Mouse (Mus musculus): ENCODE measurements around the gene Oas1f. TPM values are rescaled to one million over a fixed set of nuclear protein-coding genes. Genes with fewer than 3 reads are reported as not detected.
A peak's percentile ranks its signal among the peaks of the same experiment; 100 is the strongest.

Gene Oas1f
- polyA plus RNA-seq, 1 experiment: 0.51 TPM

DNA sequence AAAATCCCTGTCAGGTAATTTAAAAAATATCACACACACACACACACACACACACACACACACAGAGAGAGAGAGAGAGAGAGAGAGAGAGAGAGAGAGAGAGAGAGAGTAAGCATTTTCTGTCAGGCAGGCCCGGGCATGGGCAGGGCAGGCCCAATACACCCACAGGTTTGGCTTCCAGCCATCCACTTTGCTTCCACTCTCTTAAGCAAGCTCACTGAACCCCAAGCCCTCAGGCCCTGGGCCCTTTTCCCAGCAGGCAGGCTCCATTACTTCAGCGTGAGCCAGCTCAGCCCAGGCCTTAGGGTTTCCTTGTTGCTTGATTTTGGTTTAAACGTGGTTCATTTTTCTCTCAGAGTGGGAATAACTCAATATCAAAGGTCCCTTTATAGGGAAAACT lies 2.5 kb upstream of the Oas1f start:
- Histone ChIP-seq H3K27ac (ENCODE audit: control insufficient read depth, insufficient read depth, low read length) (no peak overlapping the region), H3K27me3 (ENCODE audit: control insufficient read depth, insufficient read depth, low read length) (no peaks in the 10 kb centered on the region), H3K4me3 (ENCODE audit: control insufficient read depth, insufficient read depth, low read length) (no peak overlapping the region), H3K4me1 (replicated peaks; ENCODE audit: control insufficient read depth, insufficient read depth, low read length) (no peaks in the 10 kb centered on the region), H3K36me3 (ENCODE audit: control insufficient read depth, insufficient read depth, low read length) (no peaks in the 10 kb centered on the region)
- 57% methylated on average over 3 of the region's 3 CpGs for WGBS
- TF ChIP-seq POLR2A (IDR thresholded peaks at IDR 0.05; ENCODE audit: control insufficient read depth, extremely low read depth, insufficient read depth, low read length, poor library complexity) (no peak), CTCF (IDR thresholded peaks at IDR 0.05; ENCODE audit: borderline replicate concordance, control insufficient read depth, extremely low read depth, insufficient read depth, low read length, poor library complexity) (no peak)
- no peak for DNase-seq

DNA sequence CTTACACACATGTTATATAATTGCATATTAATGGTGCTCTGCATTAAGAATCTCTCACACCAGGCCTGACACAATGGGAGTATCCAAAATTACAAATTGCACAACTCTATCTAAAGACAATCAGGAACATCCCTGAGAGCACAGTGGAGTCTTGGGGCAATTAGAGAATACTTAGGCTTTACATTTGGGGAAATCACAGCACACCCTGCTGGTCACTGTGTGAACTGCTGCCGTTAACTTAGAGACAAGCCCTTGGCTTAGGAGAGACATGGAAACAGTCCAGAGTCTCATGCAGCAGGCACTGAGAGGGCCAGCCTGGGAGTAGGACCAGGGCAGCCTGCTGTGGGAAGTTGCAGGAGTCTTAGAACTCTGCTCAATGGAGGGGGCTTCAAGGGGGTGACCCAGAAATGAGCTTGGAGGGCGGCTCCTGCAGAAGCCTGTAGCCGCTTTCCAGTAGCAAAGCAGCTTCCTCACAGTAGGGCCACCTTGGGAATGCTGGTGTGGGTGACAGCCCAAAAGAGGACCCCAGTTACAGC lies 2.5 kb downstream of the Oas1f start:
- DNase-seq: peak; percentile 47
- H3K27me3 ChIP-seq (ENCODE audit: control insufficient read depth, insufficient read depth, low read length): no peaks in the 10 kb centered on the region
- TF ChIP-seq CTCF (IDR thresholded peaks at IDR 0.05; ENCODE audit: borderline replicate concordance, control insufficient read depth, extremely low read depth, insufficient read depth, low read length, poor library complexity) (0 out of 2 replicates have a peak, but pooled peaks have one; percentile 51), POLR2A (IDR thresholded peaks at IDR 0.05; ENCODE audit: control insufficient read depth, extremely low read depth, insufficient read depth, low read length, poor library complexity) (no peak)
- no peaks in the 10 kb centered on the region for H3K4me1 ChIP-seq (replicated peaks; ENCODE audit: control insufficient read depth, insufficient read depth, low read length)
- no peak overlapping the region for H3K27ac ChIP-seq (ENCODE audit: control insufficient read depth, insufficient read depth, low read length)
- H3K4me3 ChIP-seq (ENCODE audit: control insufficient read depth, insufficient read depth, low read length): no peak overlapping the region
- no peaks in the 10 kb centered on the region for H3K36me3 ChIP-seq (ENCODE audit: control insufficient read depth, insufficient read depth, low read length)
- WGBS: 63% methylated on average over 3 of the region's 3 CpGs

DNA sequence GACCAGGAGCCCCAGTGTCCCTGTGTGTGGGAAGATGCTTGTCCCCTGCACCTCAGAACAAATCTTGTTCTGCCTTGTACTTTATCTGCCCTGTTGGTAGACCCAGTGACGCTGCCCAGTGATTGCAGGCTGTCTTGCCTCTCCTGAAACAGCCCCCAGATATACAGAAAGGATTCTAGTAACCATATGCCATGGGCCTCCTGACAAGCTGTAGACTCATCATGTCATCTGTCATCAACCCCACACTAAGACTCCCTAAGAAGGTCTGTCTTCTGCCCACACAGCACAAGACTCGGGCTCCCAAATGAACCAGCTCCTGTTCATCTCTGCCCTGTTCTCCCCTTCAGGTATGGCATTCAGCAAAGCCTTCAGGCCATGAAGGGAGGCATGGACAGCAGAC lies 12.1 kb downstream of the Oas1f start:
- no peaks in the 10 kb centered on the region for H3K36me3 ChIP-seq (ENCODE audit: control insufficient read depth, insufficient read depth, low read length)
- H3K27ac ChIP-seq (ENCODE audit: control insufficient read depth, insufficient read depth, low read length): no peak overlapping the region
- no peak for DNase-seq
- no peaks in the 10 kb centered on the region for H3K4me1 ChIP-seq (replicated peaks; ENCODE audit: control insufficient read depth, insufficient read depth, low read length)
- no peaks in the 10 kb centered on the region for H3K27me3 ChIP-seq (ENCODE audit: control insufficient read depth, insufficient read depth, low read length)
- TF ChIP-seq CTCF (IDR thresholded peaks at IDR 0.05; ENCODE audit: borderline replicate concordance, control insufficient read depth, extremely low read depth, insufficient read depth, low read length, poor library complexity) (no peak), POLR2A (IDR thresholded peaks at IDR 0.05; ENCODE audit: control insufficient read depth, extremely low read depth, insufficient read depth, low read length, poor library complexity) (no peak)
- 84% methylated on average over 2 of the region's 2 CpGs for WGBS
- H3K4me3 ChIP-seq (ENCODE audit: control insufficient read depth, insufficient read depth, low read length): no peak overlapping the region

DNA sequence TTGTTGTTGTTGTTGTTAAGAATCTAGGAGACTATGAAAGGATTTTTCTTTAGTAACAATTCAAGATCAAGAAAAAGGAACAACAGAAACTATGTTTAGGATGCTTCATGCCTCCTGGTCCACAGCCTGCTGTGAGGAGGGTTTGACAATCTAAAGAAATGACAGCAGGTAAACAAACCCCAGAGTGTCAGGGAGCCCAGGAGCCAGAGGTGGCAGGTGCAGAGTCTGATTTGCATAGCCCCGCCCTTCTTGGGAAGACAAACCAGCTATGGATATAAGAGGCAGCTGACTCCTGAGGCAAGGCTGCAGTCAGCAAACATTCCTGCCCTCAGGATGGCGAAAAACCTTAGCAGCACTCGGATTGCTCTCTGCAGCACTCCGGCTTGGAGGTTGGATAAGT lies 14.0 kb downstream of the Oas1f start, which contains the start of gene Oas1h:
TSS of gene Oas1h (plus strand) at position 301 of the 400 bp plus-strand sequence.
- Histone ChIP-seq H3K27me3 (ENCODE audit: control insufficient read depth, insufficient read depth, low read length) (no peaks in the 10 kb centered on the region), H3K4me3 (ENCODE audit: control insufficient read depth, insufficient read depth, low read length) (no peak within 1 kb of the TSS), H3K4me1 (replicated peaks; ENCODE audit: control insufficient read depth, insufficient read depth, low read length) (no peaks in the 10 kb centered on the region), H3K27ac (ENCODE audit: control insufficient read depth, insufficient read depth, low read length) (no peak within 1 kb of the TSS), H3K36me3 (ENCODE audit: control insufficient read depth, insufficient read depth, low read length) (no peaks in the 10 kb centered on the region)
- 67% methylated on average over 4 of the region's 4 CpGs for WGBS
- TF ChIP-seq POLR2A (IDR thresholded peaks at IDR 0.05; ENCODE audit: control insufficient read depth, extremely low read depth, insufficient read depth, low read length, poor library complexity) (no peak), CTCF (IDR thresholded peaks at IDR 0.05; ENCODE audit: borderline replicate concordance, control insufficient read depth, extremely low read depth, insufficient read depth, low read length, poor library complexity) (no peak)
- no peak for DNase-seq

DNA sequence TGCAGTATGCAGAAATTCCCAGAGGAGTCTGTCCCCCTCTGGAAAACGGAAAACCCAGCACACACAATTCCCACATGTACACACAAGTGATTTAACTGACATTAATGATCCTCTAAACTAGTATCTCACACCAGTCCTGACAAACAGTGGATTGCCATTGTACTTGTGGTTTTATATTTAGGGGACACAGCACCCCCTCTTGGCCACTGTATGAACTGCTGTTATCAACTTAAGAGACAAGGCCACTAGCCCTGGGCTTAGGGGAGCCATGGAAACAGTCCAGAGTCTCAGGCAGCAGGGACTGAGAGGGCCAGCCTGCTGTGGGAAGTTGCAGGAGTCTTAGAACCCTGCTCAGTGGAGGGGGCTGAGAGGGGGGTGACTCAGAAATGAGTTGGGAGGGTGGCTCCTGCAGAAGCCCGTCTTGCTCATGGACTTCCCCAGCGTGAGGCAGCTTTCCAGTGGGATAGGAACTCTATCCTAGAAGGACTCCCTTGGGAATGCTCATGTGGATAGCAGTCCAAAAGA lies 18.2 kb downstream of the Oas1f start:
- WGBS: 81% methylated on average over 3 of the region's 3 CpGs
- TF ChIP-seq POLR2A (IDR thresholded peaks at IDR 0.05; ENCODE audit: control insufficient read depth, extremely low read depth, insufficient read depth, low read length, poor library complexity) (no peak), CTCF (IDR thresholded peaks at IDR 0.05; ENCODE audit: borderline replicate concordance, control insufficient read depth, extremely low read depth, insufficient read depth, low read length, poor library complexity) (no peak)
- no peak overlapping the region for H3K27ac ChIP-seq (ENCODE audit: control insufficient read depth, insufficient read depth, low read length)
- H3K4me1 ChIP-seq (replicated peaks; ENCODE audit: control insufficient read depth, insufficient read depth, low read length): no peaks in the 10 kb centered on the region
- peak; percentile 25 for DNase-seq
- H3K27me3 ChIP-seq (ENCODE audit: control insufficient read depth, insufficient read depth, low read length): no peaks in the 10 kb centered on the region
- no peak overlapping the region for H3K4me3 ChIP-seq (ENCODE audit: control insufficient read depth, insufficient read depth, low read length)
- no peaks in the 10 kb centered on the region for H3K36me3 ChIP-seq (ENCODE audit: control insufficient read depth, insufficient read depth, low read length)

DNA sequence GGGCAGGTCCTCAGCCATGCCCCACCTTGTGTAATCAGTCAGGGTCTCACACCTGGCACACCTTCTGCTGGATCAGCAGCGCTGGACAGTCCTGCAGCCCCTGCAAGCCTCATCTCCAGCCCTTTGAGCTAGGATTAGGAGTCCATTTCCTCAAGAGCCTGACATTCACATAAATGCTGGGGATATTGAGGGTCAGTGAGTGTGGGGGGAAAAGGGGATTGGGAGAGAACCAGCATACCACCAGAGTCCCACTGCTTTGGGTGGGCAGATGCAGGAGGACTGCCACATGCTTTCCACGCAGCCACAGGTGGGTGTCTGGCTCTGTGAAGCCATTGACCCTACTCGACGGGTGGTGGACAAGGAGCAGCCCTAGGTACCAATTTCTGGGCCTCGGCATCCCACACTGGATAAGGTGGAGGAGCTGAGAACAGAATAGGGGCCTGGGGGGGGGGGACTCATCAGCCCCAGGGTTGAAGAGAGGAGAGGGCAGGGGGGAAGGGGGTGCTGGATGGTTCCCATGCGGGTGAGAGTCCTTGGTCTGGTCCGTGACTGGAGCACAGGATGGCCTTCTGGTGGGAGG lies 22.4 kb downstream of the Oas1f start:
- no peaks in the 10 kb centered on the region for H3K4me1 ChIP-seq (replicated peaks; ENCODE audit: control insufficient read depth, insufficient read depth, low read length)
- DNase-seq: no peak
- H3K27me3 ChIP-seq (ENCODE audit: control insufficient read depth, insufficient read depth, low read length): no peaks in the 10 kb centered on the region
- WGBS: 89% methylated on average over 7 of the region's 7 CpGs
- H3K36me3 ChIP-seq (ENCODE audit: control insufficient read depth, insufficient read depth, low read length): no peaks in the 10 kb centered on the region
- H3K27ac ChIP-seq (ENCODE audit: control insufficient read depth, insufficient read depth, low read length): no peak overlapping the region
- H3K4me3 ChIP-seq (ENCODE audit: control insufficient read depth, insufficient read depth, low read length): no peak overlapping the region
- TF ChIP-seq CTCF (IDR thresholded peaks at IDR 0.05; ENCODE audit: borderline replicate concordance, control insufficient read depth, extremely low read depth, insufficient read depth, low read length, poor library complexity) (no peak), POLR2A (IDR thresholded peaks at IDR 0.05; ENCODE audit: control insufficient read depth, extremely low read depth, insufficient read depth, low read length, poor library complexity) (no peak)
